Mouse (Mus musculus): ENCODE data around the gene Slc25a42. TPM values are rescaled to one million over a fixed set of nuclear protein-coding genes. Genes with fewer than 3 reads are reported as not detected.
"Not testable (repeated sequence)": the region's sequence is repeated elsewhere in the genome, so short reads cannot be mapped to it uniquely, and the experiment has no call there.

Gene Slc25a42
- polyA plus RNA-seq, 1 experiment from 2014 or later = 18.5 TPM

GRCm38 (mm10) chr8:70219107-70219684 is 7.1 kb upstream of the Slc25a42 start:
- no peaks in the 10 kb centered on the region for H3K9me3 ChIP-seq (ENCODE audit: low read length)
- peak overlapping the region; percentile 87 for H3K27ac ChIP-seq (ENCODE audit: low read depth)
- peak; percentile 79 for TF ChIP-seq EP300 (IDR thresholded peaks at IDR 0.05; ENCODE audit: low read depth)
- TF ChIP-seq CTCF (IDR thresholded peaks at IDR 0.05; ENCODE audit: low read depth) = no peak
- 0 out of 2 replicates have a peak overlapping the region, but pooled peaks have one; percentile 6 for H3K9ac ChIP-seq (replicated peaks)
- 51% methylated on average over 5 of the region's 5 CpGs for WGBS (ENCODE audit: insufficient replicate concordance)
- no peak overlapping the region for H3K4me3 ChIP-seq (ENCODE audit: low read depth, low read length)
- H3K4me2 ChIP-seq (ENCODE audit: low read depth, low read length) = no peak overlapping the region
- no peaks in the 10 kb centered on the region for H3K27me3 ChIP-seq (ENCODE audit: insufficient read depth, low read length)
- H3K4me1 ChIP-seq (ENCODE audit: insufficient read depth) = peaks cover 11% of the 10 kb centered on the region
- DNase-seq (no peak), ATAC-seq (peak; percentile 81)
- H3K36me3 ChIP-seq (replicated peaks; ENCODE audit: insufficient read depth, low read length) = no peaks in the 10 kb centered on the region

GRCm38 (mm10) chr8:70217441-70217840 is 5.3 kb upstream of the Slc25a42 start:
- TF ChIP-seq EP300 (IDR thresholded peaks at IDR 0.05; ENCODE audit: low read depth) (no peak), CTCF (IDR thresholded peaks at IDR 0.05; ENCODE audit: low read depth) (no peak)
- Histone ChIP-seq H3K4me1 (ENCODE audit: insufficient read depth) (peaks cover 21% of the 10 kb centered on the region), H3K27me3 (ENCODE audit: insufficient read depth, low read length) (no peaks in the 10 kb centered on the region), H3K9ac (replicated peaks) (no peak overlapping the region), H3K27ac (ENCODE audit: low read depth) (0 out of 2 replicates have a peak overlapping the region, but pooled peaks have one; percentile 22), H3K4me2 (ENCODE audit: low read depth, low read length) (no peak overlapping the region), H3K4me3 (ENCODE audit: low read depth, low read length) (no peak overlapping the region), H3K36me3 (replicated peaks; ENCODE audit: insufficient read depth, low read length) (no peaks in the 10 kb centered on the region), H3K9me3 (ENCODE audit: low read length) (no peaks in the 10 kb centered on the region)
- DNase-seq (no peak), ATAC-seq (no peak)

- DNase-seq (peak; percentile 66), ATAC-seq (no peak)
- H3K4me1 ChIP-seq (ENCODE audit: insufficient read depth) = peaks cover 23% of the 10 kb centered on the region
- H3K36me3 ChIP-seq (replicated peaks; ENCODE audit: insufficient read depth, low read length) = no peaks in the 10 kb centered on the region
- peak overlapping the region; percentile 22; the same call in 1 of the 2 replicates for H3K27ac ChIP-seq (ENCODE audit: low read depth)
- H3K4me3 ChIP-seq (ENCODE audit: low read depth, low read length) = no peak overlapping the region
- no peak overlapping the region for H3K4me2 ChIP-seq (ENCODE audit: low read depth, low read length)
- 29% methylated on average over 1 of the region's 1 CpGs for WGBS (ENCODE audit: insufficient replicate concordance)
- H3K9me3 ChIP-seq (ENCODE audit: low read length) = no peaks in the 10 kb centered on the region
- TF ChIP-seq EP300 (IDR thresholded peaks at IDR 0.05; ENCODE audit: low read depth) (no peak), CTCF (IDR thresholded peaks at IDR 0.05; ENCODE audit: low read depth) (no peak)
- H3K27me3 ChIP-seq (ENCODE audit: insufficient read depth, low read length) = no peaks in the 10 kb centered on the region
- H3K9ac ChIP-seq (replicated peaks) = no peak overlapping the region
These were observed 4.5 kb upstream of the Slc25a42 start for GRCm38 (mm10) chr8:70216566-70216965.

GRCm38 (mm10) chr8:70216161-70216560 is 4.1 kb upstream of the Slc25a42 start:
- not testable (repeated sequence) for ATAC-seq; DNase-seq; H3K4me2 ChIP-seq (ENCODE audit: low read depth, low read length); H3K27me3 ChIP-seq (ENCODE audit: insufficient read depth, low read length); H3K36me3 ChIP-seq (replicated peaks; ENCODE audit: insufficient read depth, low read length); H3K27ac ChIP-seq (ENCODE audit: low read depth); H3K4me3 ChIP-seq (ENCODE audit: low read depth, low read length); H3K9ac ChIP-seq (replicated peaks); H3K9me3 ChIP-seq (ENCODE audit: low read length)
- WGBS (ENCODE audit: insufficient replicate concordance) = 94% methylated on average over 3 of the region's 3 CpGs
- H3K4me1 ChIP-seq (ENCODE audit: insufficient read depth) = peaks cover 26% of the 10 kb centered on the region

GRCm38 (mm10) chr8:70215092-70215491 is 3.0 kb upstream of the Slc25a42 start:
- WGBS (ENCODE audit: insufficient replicate concordance) = 74% methylated on average over 5 of the region's 5 CpGs
- no peaks in the 10 kb centered on the region for H3K27me3 ChIP-seq (ENCODE audit: insufficient read depth, low read length)
- TF ChIP-seq EP300 (IDR thresholded peaks at IDR 0.05; ENCODE audit: low read depth) = no peak
- no peak for TF ChIP-seq CTCF (IDR thresholded peaks at IDR 0.05; ENCODE audit: low read depth)
- DNase-seq = no peak
- H3K4me3 ChIP-seq (ENCODE audit: low read depth, low read length) = no peak overlapping the region
- H3K9me3 ChIP-seq (ENCODE audit: low read length) = no peaks in the 10 kb centered on the region
- no peak overlapping the region for H3K27ac ChIP-seq (ENCODE audit: low read depth)
- H3K9ac ChIP-seq (replicated peaks) = no peak overlapping the region
- H3K4me2 ChIP-seq (ENCODE audit: low read depth, low read length) = no peak overlapping the region
- no peaks in the 10 kb centered on the region for H3K36me3 ChIP-seq (replicated peaks; ENCODE audit: insufficient read depth, low read length)
- no peak for ATAC-seq
- peaks cover 29% of the 10 kb centered on the region for H3K4me1 ChIP-seq (ENCODE audit: insufficient read depth)

- no peak for ATAC-seq
- Histone ChIP-seq H3K4me3 (ENCODE audit: low read depth, low read length) (no peak overlapping the region), H3K4me2 (ENCODE audit: low read depth, low read length) (no peak overlapping the region), H3K9ac (replicated peaks) (no peak overlapping the region), H3K36me3 (replicated peaks; ENCODE audit: insufficient read depth, low read length) (no peaks in the 10 kb centered on the region), H3K27ac (ENCODE audit: low read depth) (no peak overlapping the region), H3K27me3 (ENCODE audit: insufficient read depth, low read length) (no peaks in the 10 kb centered on the region), H3K9me3 (ENCODE audit: low read length) (no peaks in the 10 kb centered on the region), H3K4me1 (ENCODE audit: insufficient read depth) (peaks cover 29% of the 10 kb centered on the region)
- no peak for DNase-seq
- TF ChIP-seq CTCF (IDR thresholded peaks at IDR 0.05; ENCODE audit: low read depth) (no peak), EP300 (IDR thresholded peaks at IDR 0.05; ENCODE audit: low read depth) (no peak)
- 71% methylated on average over 3 of the region's 3 CpGs for WGBS (ENCODE audit: insufficient replicate concordance)
These were observed 2.3 kb upstream of the Slc25a42 start for GRCm38 (mm10) chr8:70214411-70214810.

GRCm38 (mm10) chr8:70211726-70212111 is 386 bp downstream of the Slc25a42 start:
- DNase-seq = peak; percentile 63
- Histone ChIP-seq H3K4me1 (ENCODE audit: insufficient read depth) (peaks cover 23% of the 10 kb centered on the region), H3K36me3 (replicated peaks; ENCODE audit: insufficient read depth, low read length) (no peaks in the 10 kb centered on the region), H3K4me3 (ENCODE audit: low read depth, low read length) (peak overlapping the region; percentile 60), H3K4me2 (ENCODE audit: low read depth, low read length) (peak overlapping the region; percentile 96), H3K27me3 (ENCODE audit: insufficient read depth, low read length) (no peaks in the 10 kb centered on the region), H3K27ac (ENCODE audit: low read depth) (peak overlapping the region; percentile 90), H3K9ac (replicated peaks) (peak overlapping the region; percentile 84), H3K9me3 (ENCODE audit: low read length) (no peaks in the 10 kb centered on the region)
- TF ChIP-seq CTCF (IDR thresholded peaks at IDR 0.05; ENCODE audit: low read depth) = no peak
- TF ChIP-seq EP300 (IDR thresholded peaks at IDR 0.05; ENCODE audit: low read depth) = no peak
- WGBS (ENCODE audit: insufficient replicate concordance) = under 1% methylated on average over 31 of the region's 31 CpGs
- no peak for ATAC-seq

Measured in liver, postnatal 0 days (tissue).